Mouse (Mus musculus): Measurements from ENCODE around the gene Rho. TPM values are rescaled to one million over a fixed set of nuclear protein-coding genes. Genes with fewer than 3 reads are reported as not detected.
A peak's percentile ranks its signal among the peaks of the same experiment; 100 is the strongest.

The Rho gene
- total RNA-seq, 1 experiment from 2014 or later, result 0.10 TPM

GRCm38 (mm10) chr6:115966227-115966966, 34.8 kb downstream of the Rho start:
- ATAC-seq (replicated peaks in 1 of 2; ENCODE audit: insufficient read depth in 1 of 2, low FRiP score in 2 of 2, low TSS enrichment in 1 of 2, low read depth in 1 of 2, poor library complexity in 2 of 2, severe bottlenecking in 2 of 2), result no peak

GRCm38 (mm10) chr6:115967291-115967880, 35.8 kb downstream of the Rho start:
- ATAC-seq (replicated peaks in 1 of 2; ENCODE audit: insufficient read depth in 1 of 2, low FRiP score in 2 of 2, low TSS enrichment in 1 of 2, low read depth in 1 of 2, poor library complexity in 2 of 2, severe bottlenecking in 2 of 2), result no peak

GRCm38 (mm10) chr6:115968086-115968485, 36.5 kb downstream of the Rho start:
- no peak for ATAC-seq (replicated peaks in 1 of 2; ENCODE audit: insufficient read depth in 1 of 2, low FRiP score in 2 of 2, low TSS enrichment in 1 of 2, low read depth in 1 of 2, poor library complexity in 2 of 2, severe bottlenecking in 2 of 2)

- no peak for ATAC-seq (replicated peaks in 1 of 2; ENCODE audit: insufficient read depth in 1 of 2, low FRiP score in 2 of 2, low TSS enrichment in 1 of 2, low read depth in 1 of 2, poor library complexity in 2 of 2, severe bottlenecking in 2 of 2)
These were observed 37.2 kb downstream of the Rho start for GRCm38 (mm10) chr6:115968700-115969099.

GRCm38 (mm10) chr6:115969103-115969502, 37.6 kb downstream of the Rho start:
- ATAC-seq (replicated peaks in 1 of 2; ENCODE audit: insufficient read depth in 1 of 2, low FRiP score in 2 of 2, low TSS enrichment in 1 of 2, low read depth in 1 of 2, poor library complexity in 2 of 2, severe bottlenecking in 2 of 2), result no peak

- ATAC-seq (replicated peaks in 1 of 2; ENCODE audit: insufficient read depth in 1 of 2, low FRiP score in 2 of 2, low TSS enrichment in 1 of 2, low read depth in 1 of 2, poor library complexity in 2 of 2, severe bottlenecking in 2 of 2), result peak; percentile 43 to 59; a peak in 3 of 4 replicates
These were observed 38.4 kb downstream of the Rho start for GRCm38 (mm10) chr6:115969952-115970351.

- ATAC-seq (replicated peaks in 1 of 2; ENCODE audit: insufficient read depth in 1 of 2, low FRiP score in 2 of 2, low TSS enrichment in 1 of 2, low read depth in 1 of 2, poor library complexity in 2 of 2, severe bottlenecking in 2 of 2), result 0 out of 4 replicates have a peak, but pooled peaks of 1 of the 2 experiments have one; percentile 9
These were observed 39.9 kb downstream of the Rho start for GRCm38 (mm10) chr6:115971273-115972060.

- ATAC-seq (replicated peaks in 1 of 2; ENCODE audit: insufficient read depth in 1 of 2, low FRiP score in 2 of 2, low TSS enrichment in 1 of 2, low read depth in 1 of 2, poor library complexity in 2 of 2, severe bottlenecking in 2 of 2), result no peak
These were observed 40.7 kb downstream of the Rho start for GRCm38 (mm10) chr6:115972083-115972764.

- peak; percentile 29 to 34; a peak in 3 of 4 replicates for ATAC-seq (replicated peaks in 1 of 2; ENCODE audit: insufficient read depth in 1 of 2, low FRiP score in 2 of 2, low TSS enrichment in 1 of 2, low read depth in 1 of 2, poor library complexity in 2 of 2, severe bottlenecking in 2 of 2)
These were observed 41.8 kb downstream of the Rho start for GRCm38 (mm10) chr6:115973139-115973875.

GRCm38 (mm10) chr6:115973881-115974662, 42.5 kb downstream of the Rho start:
- no peak for ATAC-seq (replicated peaks in 1 of 2; ENCODE audit: insufficient read depth in 1 of 2, low FRiP score in 2 of 2, low TSS enrichment in 1 of 2, low read depth in 1 of 2, poor library complexity in 2 of 2, severe bottlenecking in 2 of 2)

GRCm38 (mm10) chr6:115975606-115976005, 44.1 kb downstream of the Rho start:
- no peak for ATAC-seq (replicated peaks in 1 of 2; ENCODE audit: insufficient read depth in 1 of 2, low FRiP score in 2 of 2, low TSS enrichment in 1 of 2, low read depth in 1 of 2, poor library complexity in 2 of 2, severe bottlenecking in 2 of 2)

- ATAC-seq (replicated peaks in 1 of 2; ENCODE audit: insufficient read depth in 1 of 2, low FRiP score in 2 of 2, low TSS enrichment in 1 of 2, low read depth in 1 of 2, poor library complexity in 2 of 2, severe bottlenecking in 2 of 2), result no peak
These were observed 46.3 kb downstream of the Rho start for GRCm38 (mm10) chr6:115977810-115978209.

GRCm38 (mm10) chr6:115978596-115978995, 47.0 kb downstream of the Rho start:
- ATAC-seq (replicated peaks in 1 of 2; ENCODE audit: insufficient read depth in 1 of 2, low FRiP score in 2 of 2, low TSS enrichment in 1 of 2, low read depth in 1 of 2, poor library complexity in 2 of 2, severe bottlenecking in 2 of 2), result no peak

- no peak for ATAC-seq (replicated peaks in 1 of 2; ENCODE audit: insufficient read depth in 1 of 2, low FRiP score in 2 of 2, low TSS enrichment in 1 of 2, low read depth in 1 of 2, poor library complexity in 2 of 2, severe bottlenecking in 2 of 2)
These were observed 51.3 kb downstream of the Rho start for GRCm38 (mm10) chr6:115982889-115983288.

- ATAC-seq (replicated peaks in 1 of 2; ENCODE audit: insufficient read depth in 1 of 2, low FRiP score in 2 of 2, low TSS enrichment in 1 of 2, low read depth in 1 of 2, poor library complexity in 2 of 2, severe bottlenecking in 2 of 2), result no peak
These were observed 51.9 kb downstream of the Rho start for GRCm38 (mm10) chr6:115983306-115984038.

- ATAC-seq (replicated peaks in 1 of 2; ENCODE audit: insufficient read depth in 1 of 2, low FRiP score in 2 of 2, low TSS enrichment in 1 of 2, low read depth in 1 of 2, poor library complexity in 2 of 2, severe bottlenecking in 2 of 2), result no peak
These were observed 53.0 kb downstream of the Rho start for GRCm38 (mm10) chr6:115984580-115984979.
